Mouse (Mus musculus): Measurements from ENCODE around the gene Rtn4ip1. TPM values are rescaled to one million over a fixed set of nuclear protein-coding genes. Genes with fewer than 3 reads are reported as not detected.
"Not testable (repeated sequence)": the region's sequence is repeated elsewhere in the genome, so short reads cannot be mapped to it uniquely, and the experiment has no call there.

The Rtn4ip1 gene
- polyA plus RNA-seq, 1 experiment from 2014 or later = 31.4 TPM

DNA sequence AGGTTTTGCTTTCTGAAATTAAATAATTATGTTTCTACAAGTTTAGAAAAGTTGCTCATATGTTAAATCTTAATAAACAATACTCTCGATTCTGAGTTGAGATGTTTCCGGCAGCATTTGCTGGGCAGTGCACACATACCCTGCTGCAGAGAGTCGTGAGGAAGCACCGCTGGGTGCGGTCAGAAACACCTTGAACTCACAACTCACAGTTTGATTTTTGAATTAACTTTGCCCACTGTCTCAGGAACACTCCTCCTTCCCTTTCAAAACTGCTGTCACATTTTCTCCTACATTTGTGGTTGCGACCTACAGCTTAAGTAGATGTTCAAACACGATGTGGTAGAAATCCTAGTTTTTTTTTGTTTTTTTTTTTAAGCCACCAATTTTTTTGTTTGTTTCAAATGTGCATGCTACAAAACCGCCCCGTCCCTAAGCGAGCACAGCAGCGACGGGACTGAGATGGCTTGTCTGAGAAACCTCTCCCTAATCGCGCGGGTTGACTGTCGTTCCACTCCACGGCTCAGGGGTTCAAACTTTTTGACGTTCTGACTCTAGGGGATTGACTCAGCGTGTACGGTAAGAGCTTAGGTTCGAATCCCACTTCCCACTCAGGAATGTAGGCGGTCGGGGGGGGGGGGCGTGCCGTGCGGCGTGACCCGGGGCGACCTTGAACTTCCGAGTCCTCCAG lies 580 bp upstream of the Rtn4ip1 start:
- peaks cover 14% of the 10 kb centered on the region for H3K4me1 ChIP-seq (replicated peaks)
- 6% methylated on average over 30 of the region's 30 CpGs for WGBS

DNA sequence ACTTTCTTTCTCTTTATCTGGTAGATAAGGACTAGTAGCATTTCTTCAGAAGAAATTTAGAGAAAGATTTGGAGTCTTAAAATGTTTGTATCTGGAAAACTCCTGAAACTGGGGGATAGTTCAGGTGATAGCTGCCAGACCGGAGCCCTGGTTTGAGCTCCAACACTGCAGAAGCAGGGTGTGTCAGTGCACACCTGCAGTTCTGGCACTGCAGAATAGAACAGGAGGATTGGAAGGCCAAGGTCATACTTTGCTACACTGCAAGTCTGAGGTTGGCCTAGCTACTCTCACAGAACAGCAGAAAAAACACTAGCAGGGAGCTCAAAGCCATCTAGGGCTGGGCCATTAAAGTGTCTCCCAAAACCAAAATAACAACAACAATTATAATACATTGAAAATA lies 3.0 kb downstream of the Rtn4ip1 start:
- H3K36me3 ChIP-seq = no peaks in the 10 kb centered on the region
- 86% methylated on average over 1 of the region's 1 CpGs for whole genome bisulfite sequencing

More for the DNA sequence above, 580 bp upstream of the Rtn4ip1 start:
- H3K4me3 ChIP-seq = peak overlapping the region; percentile 91
- peak overlapping the region; percentile 83 for H3K9ac ChIP-seq
- H3K36me3 ChIP-seq = peaks cover 15% of the 10 kb centered on the region
- no peaks in the 10 kb centered on the region for H3K9me3 ChIP-seq (replicated peaks)
- H3K4me2 ChIP-seq = peak overlapping the region; percentile 83
- H3K27me3 ChIP-seq (replicated peaks) = no peaks in the 10 kb centered on the region
- peak; percentile 73 for ATAC-seq (ENCODE audit: insufficient number of reproducible peaks, low FRiP score)
- peak overlapping the region; percentile 90 for H3K27ac ChIP-seq (ENCODE audit: poor library complexity, severe bottlenecking)

GRCm38 (mm10) chr10:43910032-43910872 lies 8.6 kb downstream of the Rtn4ip1 start:
- Histone ChIP-seq H3K9me3 (replicated peaks) (no peaks in the 10 kb centered on the region), H3K4me2 (no peak overlapping the region), H3K27me3 (replicated peaks) (no peaks in the 10 kb centered on the region), H3K27ac (ENCODE audit: poor library complexity, severe bottlenecking) (no peak overlapping the region), H3K9ac (no peak overlapping the region), H3K36me3 (peaks cover 20% of the 10 kb centered on the region), H3K4me1 (replicated peaks) (no peaks in the 10 kb centered on the region), H3K4me3 (no peak overlapping the region)
- 87% methylated on average over 12 of the region's 12 CpGs for WGBS
- ATAC-seq (ENCODE audit: insufficient number of reproducible peaks, low FRiP score) = no peak

More for the DNA sequence above, 3.0 kb downstream of the Rtn4ip1 start:
- H3K9me3 ChIP-seq (replicated peaks) = no peaks in the 10 kb centered on the region
- H3K4me3 ChIP-seq = no peak overlapping the region
- ATAC-seq (ENCODE audit: insufficient number of reproducible peaks, low FRiP score) = no peak
- H3K4me2 ChIP-seq = no peak overlapping the region
- no peaks in the 10 kb centered on the region for H3K27me3 ChIP-seq (replicated peaks)
- no peak overlapping the region for H3K9ac ChIP-seq
- H3K27ac ChIP-seq (ENCODE audit: poor library complexity, severe bottlenecking) = no peak overlapping the region
- H3K4me1 ChIP-seq (replicated peaks) = peaks cover 10% of the 10 kb centered on the region

DNA sequence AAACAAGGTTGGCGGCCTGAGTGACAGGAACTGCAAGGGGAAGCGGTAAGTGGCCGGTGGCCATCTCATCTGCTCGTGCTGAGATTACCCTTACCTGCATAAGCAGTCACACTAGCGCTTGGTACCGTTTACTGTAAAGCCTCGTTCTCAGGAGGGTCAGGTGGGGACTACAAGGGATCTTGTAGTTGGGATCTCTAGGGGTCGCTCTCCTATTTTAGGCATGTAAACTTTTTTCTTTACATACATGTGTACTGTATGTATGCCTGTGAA lies 9.2 kb downstream of the Rtn4ip1 start:
- no peak for ATAC-seq (ENCODE audit: insufficient number of reproducible peaks, low FRiP score)
- WGBS = 90% methylated on average over 8 of the region's 8 CpGs
- no peak overlapping the region for H3K4me2 ChIP-seq

DNA sequence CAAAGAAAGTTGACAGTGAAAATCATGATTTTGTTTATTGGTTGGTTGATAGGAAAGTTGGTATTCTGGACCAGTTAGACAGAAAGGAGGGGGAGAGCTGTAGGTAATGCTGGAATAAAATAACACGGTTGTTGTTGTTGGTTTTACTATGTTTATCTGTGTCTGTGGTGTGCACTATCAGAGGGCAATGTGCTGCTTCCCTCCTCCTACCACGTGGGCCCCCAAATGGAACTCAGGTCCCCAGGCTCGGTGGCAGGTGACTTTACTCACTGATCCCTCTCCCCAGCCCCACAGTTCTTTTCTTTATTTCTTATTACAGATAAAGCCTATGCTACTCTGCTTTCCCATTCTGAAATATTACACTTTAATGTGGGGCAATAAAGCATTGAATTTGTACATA lies 10.6 kb downstream of the Rtn4ip1 start:
- 71% methylated on average over 3 of the region's 3 CpGs for WGBS
- peaks cover 5% of the 10 kb centered on the region for H3K4me1 ChIP-seq (replicated peaks)
- no peak overlapping the region for H3K9ac ChIP-seq
- H3K4me3 ChIP-seq = no peak overlapping the region
- no peaks in the 10 kb centered on the region for H3K27me3 ChIP-seq (replicated peaks)
- H3K4me2 ChIP-seq = no peak overlapping the region
- H3K27ac ChIP-seq (ENCODE audit: poor library complexity, severe bottlenecking) = no peak overlapping the region
- H3K9me3 ChIP-seq (replicated peaks) = no peaks in the 10 kb centered on the region
- ATAC-seq (ENCODE audit: insufficient number of reproducible peaks, low FRiP score) = no peak
- peaks cover 20% of the 10 kb centered on the region for H3K36me3 ChIP-seq

More for the DNA sequence above, 9.2 kb downstream of the Rtn4ip1 start:
- no peak overlapping the region for H3K4me3 ChIP-seq
- peaks cover 20% of the 10 kb centered on the region for H3K36me3 ChIP-seq
- H3K9me3 ChIP-seq (replicated peaks) = no peaks in the 10 kb centered on the region
- H3K4me1 ChIP-seq (replicated peaks) = no peaks in the 10 kb centered on the region
- no peak overlapping the region for H3K9ac ChIP-seq
- no peak overlapping the region for H3K27ac ChIP-seq (ENCODE audit: poor library complexity, severe bottlenecking)
- no peaks in the 10 kb centered on the region for H3K27me3 ChIP-seq (replicated peaks)

GRCm38 (mm10) chr10:43916181-43916580 lies 14.6 kb downstream of the Rtn4ip1 start:
- Histone ChIP-seq H3K9ac (no peak overlapping the region), H3K9me3 (replicated peaks) (no peaks in the 10 kb centered on the region), H3K4me1 (replicated peaks) (peaks cover 8% of the 10 kb centered on the region), H3K27me3 (replicated peaks) (no peaks in the 10 kb centered on the region), H3K4me2 (no peak overlapping the region), H3K36me3 (peaks cover 6% of the 10 kb centered on the region; the same call in 1 of the 2 replicates), H3K27ac (ENCODE audit: poor library complexity, severe bottlenecking) (no peak overlapping the region), H3K4me3 (no peak overlapping the region)
- 87% methylated on average over 12 of the region's 12 CpGs for WGBS
- no peak for ATAC-seq (ENCODE audit: insufficient number of reproducible peaks, low FRiP score)

DNA sequence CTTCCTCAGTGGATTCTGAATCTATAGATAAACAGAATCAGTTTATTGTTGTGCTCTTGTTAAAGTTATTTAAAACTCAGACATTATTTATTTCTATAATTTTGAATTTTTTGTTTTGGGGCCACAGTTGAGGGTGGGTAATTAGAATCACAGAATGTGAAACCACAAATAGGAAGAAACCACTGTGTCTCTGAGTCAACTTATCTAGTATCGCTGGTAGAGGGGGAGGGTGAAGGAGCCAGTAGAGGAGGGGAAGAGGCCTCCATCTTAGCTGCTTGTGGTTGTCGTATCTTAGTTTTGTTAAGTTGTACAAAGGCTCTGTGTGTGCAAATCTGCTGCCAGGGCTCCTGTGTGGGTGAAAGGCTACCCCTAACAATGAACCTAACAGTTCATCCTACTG lies 15.1 kb downstream of the Rtn4ip1 start:
- H3K9me3 ChIP-seq (replicated peaks) = no peaks in the 10 kb centered on the region
- no peak overlapping the region for H3K27ac ChIP-seq (ENCODE audit: poor library complexity, severe bottlenecking)
- H3K4me2 ChIP-seq = no peak overlapping the region
- H3K4me1 ChIP-seq (replicated peaks) = peaks cover 8% of the 10 kb centered on the region
- no peak overlapping the region for H3K4me3 ChIP-seq
- H3K27me3 ChIP-seq (replicated peaks) = no peaks in the 10 kb centered on the region
- H3K9ac ChIP-seq = no peak overlapping the region
- peaks cover 9% of the 10 kb centered on the region for H3K36me3 ChIP-seq
- no peak for ATAC-seq (ENCODE audit: insufficient number of reproducible peaks, low FRiP score)
- WGBS = 59% methylated on average over 2 of the region's 2 CpGs

DNA sequence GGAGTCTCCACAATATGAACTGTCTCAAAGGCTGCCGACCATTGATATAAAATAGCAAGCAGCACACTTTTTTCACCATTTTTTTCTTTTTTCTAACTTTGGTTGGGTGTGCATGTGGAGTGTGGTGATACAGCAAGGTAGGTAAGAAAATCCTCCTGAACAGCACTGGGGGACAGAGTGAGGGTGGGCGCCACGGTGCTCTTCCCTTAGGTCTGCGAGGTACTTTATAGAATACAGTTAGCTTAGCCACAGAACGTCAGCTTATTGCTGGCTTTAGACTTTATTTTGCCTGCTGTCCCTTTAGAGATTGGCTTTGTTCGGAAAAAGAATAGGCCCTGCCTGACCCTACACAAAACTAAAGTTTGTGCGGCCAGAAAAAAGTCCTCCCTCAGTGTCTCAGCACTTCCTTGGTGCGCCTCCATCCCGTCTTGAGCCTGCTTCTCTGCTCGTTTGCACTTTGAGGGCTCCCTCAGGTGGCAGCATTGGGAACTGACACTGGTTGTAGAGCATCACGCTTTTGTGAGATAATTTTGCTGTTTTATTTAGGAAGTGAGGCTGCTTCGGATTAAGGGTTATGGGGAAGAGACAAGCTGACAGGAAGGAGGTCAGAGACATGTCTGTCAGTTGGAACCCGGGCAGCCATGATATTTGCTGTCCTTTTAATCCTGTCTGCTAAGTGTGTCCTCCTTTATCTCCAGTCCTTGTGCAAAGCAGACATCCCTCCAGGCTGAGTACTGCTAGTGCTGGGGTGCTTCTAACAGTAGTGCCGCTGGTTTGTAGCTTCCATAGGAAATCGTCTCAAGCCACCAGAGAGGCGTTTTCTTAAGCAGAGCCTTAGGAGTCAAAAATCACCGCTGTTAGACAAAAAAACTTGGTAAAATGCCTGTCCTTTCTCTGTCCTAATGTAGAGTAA lies 17.3 kb downstream of the Rtn4ip1 start:
- Histone ChIP-seq H3K4me1 (replicated peaks) (peaks cover 8% of the 10 kb centered on the region), H3K4me3 (no peak overlapping the region), H3K36me3 (peaks cover 11% of the 10 kb centered on the region), H3K9me3 (replicated peaks) (no peaks in the 10 kb centered on the region), H3K9ac (no peak overlapping the region), H3K4me2 (no peak overlapping the region), H3K27ac (ENCODE audit: poor library complexity, severe bottlenecking) (no peak overlapping the region), H3K27me3 (replicated peaks) (no peaks in the 10 kb centered on the region)
- WGBS = 34% methylated on average over 17 of the region's 17 CpGs
- ATAC-seq (ENCODE audit: insufficient number of reproducible peaks, low FRiP score) = no peak

DNA sequence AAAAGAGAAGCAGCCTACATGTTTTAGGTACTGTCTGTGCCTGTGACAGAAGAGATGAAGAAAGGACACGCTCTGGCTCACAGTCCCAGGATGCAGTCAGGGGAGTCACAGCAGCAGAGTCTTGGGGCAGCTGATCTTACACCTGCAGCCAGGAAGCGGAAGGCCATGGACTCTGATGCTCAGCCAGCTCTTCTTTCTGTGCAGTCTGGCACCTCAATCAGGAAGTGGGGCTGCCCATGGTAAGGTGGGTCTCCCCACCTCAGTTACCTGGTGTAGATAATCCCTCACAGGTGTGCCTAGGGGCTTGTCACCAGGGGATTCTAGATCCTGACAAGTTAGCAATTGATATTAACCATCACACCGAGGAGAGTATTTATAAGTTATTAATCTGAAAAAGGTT lies 21.5 kb downstream of the Rtn4ip1 start:
- 92% methylated on average over 3 of the region's 3 CpGs for WGBS

DNA sequence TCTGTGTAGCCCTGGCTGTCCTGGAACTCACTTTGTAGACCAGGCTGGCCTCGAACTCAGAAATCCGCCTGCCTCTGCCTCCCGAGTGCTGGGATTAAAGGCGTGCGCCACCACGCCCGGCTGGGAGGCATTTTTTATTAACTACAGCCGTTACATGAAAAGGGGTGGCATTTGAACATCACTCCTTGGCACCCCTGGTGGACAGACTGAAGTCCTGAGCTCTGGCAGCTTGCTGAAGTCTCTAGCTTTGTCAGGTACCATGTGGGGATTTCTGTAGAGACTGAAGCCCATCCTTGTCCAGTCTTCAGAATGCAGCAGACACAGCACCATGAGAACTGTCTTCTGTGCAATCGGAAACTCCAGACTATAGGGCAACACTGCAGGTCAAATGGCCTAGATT lies 24.2 kb downstream of the Rtn4ip1 start:
- not testable (repeated sequence) for H3K4me1 ChIP-seq (replicated peaks); H3K9me3 ChIP-seq (replicated peaks); H3K4me2 ChIP-seq; H3K4me3 ChIP-seq; ATAC-seq (ENCODE audit: insufficient number of reproducible peaks, low FRiP score); H3K27me3 ChIP-seq (replicated peaks); H3K27ac ChIP-seq (ENCODE audit: poor library complexity, severe bottlenecking); H3K9ac ChIP-seq
- peaks cover 29% of the 10 kb centered on the region for H3K36me3 ChIP-seq
- 89% methylated on average over 9 of the region's 9 CpGs for WGBS

More for the DNA sequence above, 21.5 kb downstream of the Rtn4ip1 start:
- H3K9ac ChIP-seq = no peak overlapping the region
- no peak overlapping the region for H3K27ac ChIP-seq (ENCODE audit: poor library complexity, severe bottlenecking)
- H3K4me2 ChIP-seq = no peak overlapping the region
- no peak overlapping the region for H3K4me3 ChIP-seq
- no peaks in the 10 kb centered on the region for H3K9me3 ChIP-seq (replicated peaks)
- no peaks in the 10 kb centered on the region for H3K27me3 ChIP-seq (replicated peaks)
- peaks cover 14% of the 10 kb centered on the region for H3K36me3 ChIP-seq
- H3K4me1 ChIP-seq (replicated peaks) = no peaks in the 10 kb centered on the region; the same call in 1 of the 2 replicates
- no peak for ATAC-seq (ENCODE audit: insufficient number of reproducible peaks, low FRiP score)

GRCm38 (mm10) chr10:43927736-43928135 lies 26.1 kb downstream of the Rtn4ip1 start:
- Histone ChIP-seq H3K27me3 (replicated peaks) (no peaks in the 10 kb centered on the region), H3K9me3 (replicated peaks) (no peaks in the 10 kb centered on the region), H3K4me1 (replicated peaks) (no peaks in the 10 kb centered on the region; the same call in 1 of the 2 replicates), H3K36me3 (peaks cover 34% of the 10 kb centered on the region), H3K4me2 (no peak overlapping the region), H3K9ac (no peak overlapping the region), H3K27ac (ENCODE audit: poor library complexity, severe bottlenecking) (no peak overlapping the region), H3K4me3 (no peak overlapping the region)
- no peak for ATAC-seq (ENCODE audit: insufficient number of reproducible peaks, low FRiP score)
- WGBS = 74% methylated on average over 8 of the region's 8 CpGs
